Mouse (Mus musculus) kidney, postnatal 0 days (tissue): ENCODE measurements at regions not wholly inside any gene's neighbourhood (a gene's known extent, or its start where the extent isn't known, plus 50 kb on each side); places are given as distances from the start of the nearest gene placed in this dataset.

Experiments
- ATAC-seq: fragments of 200-750 bp; cut with Nextera tagmentation; replicated peaks from 2 replicates; pipeline ENCODE4 v1.8.0; 2017; ENCODE audit warnings: low read depth, moderate number of reproducible peaks, moderate TSS enrichment, moderate library complexity; ENCODE audit not compliant: low FRiP score
- DNase-seq: peaks from one replicate; pipeline ENCODE4 v3.0.0-alpha.2; 2016; ENCODE audit warnings: low spot score
- H3K27ac ChIP-seq: fragments of 300-500 bp; sonication (generic); 2 replicates; pipeline ENCODE4 v1.5.1; 2014; ENCODE audit warnings: mild to moderate bottlenecking
- H3K27me3 ChIP-seq: fragments of 300-500 bp; sonication (generic); 2 replicates; pipeline ENCODE4 v1.6.1; 2014; ENCODE audit warnings: low read length, mixed read lengths; ENCODE audit not compliant: insufficient read depth
- H3K36me3 ChIP-seq: fragments of 300-500 bp; sonication (generic); 2 replicates; pipeline ENCODE4 v1.6.1; 2014; ENCODE audit warnings: low read length, mixed read lengths; ENCODE audit not compliant: insufficient read depth
- H3K4me1 ChIP-seq: fragments of 300-500 bp; sonication (generic); replicated peaks from 2 replicates; pipeline ENCODE4 v1.6.1; 2014; ENCODE audit warnings: antibody characterized with exemption, low read length, mixed read lengths; ENCODE audit not compliant: insufficient read depth
- H3K4me2 ChIP-seq: fragments of 300-500 bp; sonication (generic); 2 replicates; pipeline ENCODE4 v1.6.1; 2014; ENCODE audit warnings: mild to moderate bottlenecking, low read length, moderate library complexity, mixed read lengths
- H3K4me3 ChIP-seq: fragments of 300-500 bp; sonication (generic); replicated peaks from 2 replicates; pipeline ENCODE4 v1.5.1; 2014; ENCODE audit warnings: low read depth, low read length
- H3K9ac ChIP-seq: fragments of 300-500 bp; sonication (generic); 2 replicates; pipeline ENCODE4 v1.6.1; 2014; ENCODE audit warnings: low read depth, low read length
- H3K9me3 ChIP-seq: fragments of 300-500 bp; sonication (generic); replicated peaks from 2 replicates; pipeline ENCODE4 v1.6.1; 2016; ENCODE audit warnings: low read length, inconsistent platforms, mixed read lengths
- CTCF ChIP-seq: IDR thresholded peaks from 2 replicates; pipeline ENCODE4 v1.5.1; 2016; ENCODE audit warnings: antibody characterized with exemption, low read depth, mild to moderate bottlenecking, moderate library complexity
- WGBS: fragments of 180-500 bp; shearing (Covaris S2); extraction: QIAGEN DNeasy Blood & Tissue Kit; methylation state at CpG from one replicate; pipeline ENCODE4 v1.1.7; 2014; 5-methylcytosine and 5-hydroxymethylcytosine counted together

GRCm38 (mm10) chr3:21358068-21358467 lies 718.4 kb upstream of the Tbl1xr1 start:
- WGBS, result 80% methylated on average over 6 of the region's 6 CpGs
- H3K4me1 ChIP-seq, result no peaks in the 10 kb centered on the region
- no peak overlapping the region for H3K4me2 ChIP-seq
- no peak overlapping the region for H3K27ac ChIP-seq
- no peaks in the 10 kb centered on the region for H3K9me3 ChIP-seq
- H3K9ac ChIP-seq, result no peak overlapping the region
- TF ChIP-seq CTCF, result no peak
- DNase-seq (no peak), ATAC-seq (no peak)
- H3K4me3 ChIP-seq, result no peak overlapping the region
- no peaks in the 10 kb centered on the region for H3K36me3 ChIP-seq
- no peaks in the 10 kb centered on the region for H3K27me3 ChIP-seq

DNA sequence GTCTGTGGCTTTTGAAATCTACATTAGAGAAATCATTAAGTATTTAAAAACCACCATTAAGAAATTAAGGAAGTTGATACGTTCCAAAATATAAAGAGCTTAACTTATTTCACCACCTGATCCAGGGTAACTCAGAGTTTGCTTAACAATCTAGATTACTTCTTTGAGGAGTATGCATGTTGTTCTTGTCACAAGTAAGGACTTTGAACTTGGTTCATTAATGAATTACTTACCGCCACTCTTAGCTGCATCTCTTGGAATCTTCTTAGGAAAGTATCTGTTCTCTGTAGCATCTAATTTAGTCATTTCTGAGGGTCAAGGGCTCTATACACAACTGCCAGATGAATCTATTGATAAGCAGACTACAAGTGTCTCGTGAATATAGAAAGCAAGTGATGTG lies 715.4 kb upstream of the Tbl1xr1 start:
- H3K4me1 ChIP-seq, result no peaks in the 10 kb centered on the region
- no peak overlapping the region for H3K27ac ChIP-seq
- no peak overlapping the region for H3K4me3 ChIP-seq
- ATAC-seq (no peak), DNase-seq (no peak)
- TF ChIP-seq CTCF, result no peak
- H3K4me2 ChIP-seq, result no peak overlapping the region
- no peaks in the 10 kb centered on the region for H3K9me3 ChIP-seq
- no peak overlapping the region for H3K9ac ChIP-seq
- no peaks in the 10 kb centered on the region for H3K27me3 ChIP-seq
- no peaks in the 10 kb centered on the region for H3K36me3 ChIP-seq
- 82% methylated on average over 3 of the region's 3 CpGs for WGBS

DNA sequence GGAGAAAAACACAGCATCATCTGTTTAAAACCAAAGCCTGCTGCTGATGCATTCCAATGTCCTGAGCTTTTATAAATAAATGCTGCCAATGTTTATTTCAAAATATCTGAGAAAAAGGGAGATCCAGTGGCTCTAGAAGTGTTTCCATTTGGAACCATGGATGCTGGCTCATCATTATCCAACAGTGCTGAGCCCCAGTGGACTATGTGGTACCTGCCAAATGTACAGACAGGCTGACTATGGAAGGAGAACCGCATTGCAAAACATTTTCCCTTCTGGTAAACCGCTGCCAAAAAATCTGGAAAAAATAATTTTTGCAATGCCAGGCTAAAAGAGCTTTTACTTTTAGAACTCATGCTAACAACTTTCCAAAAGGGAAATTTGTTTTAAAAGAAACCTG lies 696.6 kb upstream of the Tbl1xr1 start:
- H3K4me3 ChIP-seq, result no peak overlapping the region
- DNase-seq, result no peak
- H3K27me3 ChIP-seq, result no peaks in the 10 kb centered on the region
- H3K9me3 ChIP-seq, result no peaks in the 10 kb centered on the region
- H3K27ac ChIP-seq, result no peak overlapping the region
- 84% methylated on average over 2 of the region's 2 CpGs for WGBS
- no peaks in the 10 kb centered on the region for H3K4me1 ChIP-seq
- no peak for TF ChIP-seq CTCF
- H3K9ac ChIP-seq, result no peak overlapping the region
- no peak for ATAC-seq
- no peaks in the 10 kb centered on the region for H3K36me3 ChIP-seq
- no peak overlapping the region for H3K4me2 ChIP-seq

DNA sequence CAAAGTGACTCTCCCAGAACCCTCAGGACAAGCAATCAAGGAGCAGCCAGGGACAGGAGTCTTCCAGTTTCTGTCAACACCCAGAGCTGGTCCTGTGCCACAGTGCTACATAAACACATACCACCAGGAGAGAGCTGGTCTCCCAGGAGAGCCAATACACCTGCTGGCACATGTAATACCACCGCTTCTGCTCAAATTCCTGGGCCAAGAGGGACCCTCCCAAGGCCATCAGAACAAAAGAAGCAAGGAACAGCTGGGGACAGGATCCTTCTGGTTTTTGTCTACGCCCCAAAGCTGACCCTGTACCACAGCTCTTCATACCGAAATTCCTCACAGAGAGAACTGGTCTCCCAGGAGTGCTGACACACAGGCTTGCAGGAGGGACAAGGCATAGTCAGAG lies 695.4 kb upstream of the Tbl1xr1 start:
- ATAC-seq, result no peak
- Histone ChIP-seq H3K9me3 (no peaks in the 10 kb centered on the region), H3K27ac (no peak overlapping the region), H3K4me1 (no peaks in the 10 kb centered on the region), H3K27me3 (no peaks in the 10 kb centered on the region), H3K4me3 (no peak overlapping the region), H3K36me3 (no peaks in the 10 kb centered on the region), H3K9ac (no peak overlapping the region), H3K4me2 (no peak overlapping the region)
- 85% methylated on average over 3 of the region's 3 CpGs for WGBS
- no peak for DNase-seq
- no peak for TF ChIP-seq CTCF

DNA sequence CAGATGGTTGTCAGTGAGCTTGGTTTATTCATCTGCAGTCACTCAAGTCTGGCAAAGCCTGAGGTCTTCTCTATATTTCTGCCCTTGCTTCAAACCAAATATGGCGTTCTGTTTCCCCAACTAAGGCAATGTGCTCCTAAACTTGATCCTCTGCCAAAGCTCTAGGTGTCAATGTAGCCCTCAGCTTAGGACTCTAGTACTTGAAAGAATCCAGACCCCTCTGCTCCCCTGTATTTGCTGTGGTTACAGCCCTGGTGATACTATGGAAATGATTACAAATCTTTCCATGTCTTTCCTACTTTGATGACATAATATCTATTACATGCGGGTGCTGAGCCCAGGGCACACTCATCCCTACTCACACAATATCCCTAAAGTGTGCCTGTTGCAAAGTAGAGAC lies 672.9 kb upstream of the Tbl1xr1 start:
- H3K9me3 ChIP-seq, result no peaks in the 10 kb centered on the region
- ATAC-seq (no peak), DNase-seq (no peak)
- H3K4me2 ChIP-seq, result no peak overlapping the region
- TF ChIP-seq CTCF, result no peak
- no peaks in the 10 kb centered on the region for H3K4me1 ChIP-seq
- no peak overlapping the region for H3K9ac ChIP-seq
- no peak overlapping the region for H3K27ac ChIP-seq
- H3K36me3 ChIP-seq, result no peaks in the 10 kb centered on the region
- 88% methylated on average over 2 of the region's 2 CpGs for WGBS
- no peak overlapping the region for H3K4me3 ChIP-seq
- no peaks in the 10 kb centered on the region for H3K27me3 ChIP-seq

DNA sequence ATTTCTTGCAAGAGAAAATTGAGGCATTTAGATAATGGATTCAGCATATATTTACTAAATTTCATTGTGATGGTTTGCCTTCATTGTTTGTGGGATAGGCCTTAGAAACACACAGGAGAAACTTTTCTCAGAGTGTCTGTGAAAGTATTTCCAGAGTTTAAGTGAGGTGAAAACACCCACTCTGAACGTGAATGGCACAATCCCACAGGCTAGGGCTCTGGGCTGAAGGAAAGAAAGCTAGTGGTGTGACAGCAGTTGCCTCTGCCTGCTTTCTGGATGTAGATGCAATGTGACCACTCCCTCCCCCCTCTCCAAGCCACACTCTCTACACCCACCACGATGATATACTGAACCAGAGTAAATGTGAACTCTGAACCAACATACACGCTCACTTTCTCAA lies 672.4 kb upstream of the Tbl1xr1 start:
- Histone ChIP-seq H3K4me3 (no peak overlapping the region), H3K9ac (no peak overlapping the region), H3K4me2 (no peak overlapping the region), H3K4me1 (no peaks in the 10 kb centered on the region), H3K9me3 (no peaks in the 10 kb centered on the region), H3K27ac (no peak overlapping the region), H3K27me3 (no peaks in the 10 kb centered on the region), H3K36me3 (no peaks in the 10 kb centered on the region)
- ATAC-seq (no peak), DNase-seq (no peak)
- TF ChIP-seq CTCF, result no peak
- 71% methylated on average over 3 of the region's 3 CpGs for WGBS

DNA sequence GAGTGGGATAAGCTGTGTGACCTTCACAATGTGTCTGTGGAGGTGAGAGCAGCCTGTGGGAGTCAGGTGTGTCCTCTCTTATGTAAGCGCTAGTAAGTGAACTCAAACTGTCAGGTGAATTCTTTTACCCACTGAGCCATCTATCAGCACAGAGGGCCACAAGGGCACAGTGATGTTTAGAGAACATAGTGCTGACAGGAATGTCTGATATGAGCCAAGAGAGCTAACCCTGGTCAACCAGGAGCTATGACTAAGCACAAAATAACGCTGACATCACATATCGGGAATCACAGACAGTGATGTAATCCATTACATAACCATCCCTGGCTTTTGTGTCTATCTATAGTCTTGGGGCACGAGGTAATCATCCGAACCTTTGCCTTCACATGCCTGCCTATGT lies 669.4 kb upstream of the Tbl1xr1 start:
- WGBS, result 89% methylated on average over 5 of the region's 5 CpGs
- TF ChIP-seq CTCF, result no peak

More for the DNA sequence above, 669.4 kb upstream of the Tbl1xr1 start:
- no peak overlapping the region for H3K4me3 ChIP-seq
- DNase-seq (no peak), ATAC-seq (no peak)
- H3K27me3 ChIP-seq, result no peaks in the 10 kb centered on the region
- no peak overlapping the region for H3K4me2 ChIP-seq
- no peaks in the 10 kb centered on the region for H3K4me1 ChIP-seq
- H3K9ac ChIP-seq, result no peak overlapping the region
- no peak overlapping the region for H3K27ac ChIP-seq
- H3K36me3 ChIP-seq, result no peaks in the 10 kb centered on the region
- H3K9me3 ChIP-seq, result no peaks in the 10 kb centered on the region
